Mouse (Mus musculus) cerebellum, adult 11 months (tissue): ENCODE data around the gene Slc51a.
"Not testable (repeated sequence)": the region's sequence is repeated elsewhere in the genome, so short reads cannot be mapped to it uniquely, and the experiment has no call there.

Source experiments
- DNase-seq: peaks from one replicate; pipeline ENCODE4 v3.0.0; 2022

The Slc51a gene

GRCm38 (mm10) chr16:32464908-32465307, 22.8 kb downstream of the Slc51a start:
- no peak for DNase-seq

GRCm38 (mm10) chr16:32463426-32463825, 24.3 kb downstream of the Slc51a start:
- no peak for DNase-seq

GRCm38 (mm10) chr16:32462950-32463349, 24.7 kb downstream of the Slc51a start:
- DNase-seq, result no peak

GRCm38 (mm10) chr16:32461713-32462112, 26.0 kb downstream of the Slc51a start:
- no peak for DNase-seq

DNA sequence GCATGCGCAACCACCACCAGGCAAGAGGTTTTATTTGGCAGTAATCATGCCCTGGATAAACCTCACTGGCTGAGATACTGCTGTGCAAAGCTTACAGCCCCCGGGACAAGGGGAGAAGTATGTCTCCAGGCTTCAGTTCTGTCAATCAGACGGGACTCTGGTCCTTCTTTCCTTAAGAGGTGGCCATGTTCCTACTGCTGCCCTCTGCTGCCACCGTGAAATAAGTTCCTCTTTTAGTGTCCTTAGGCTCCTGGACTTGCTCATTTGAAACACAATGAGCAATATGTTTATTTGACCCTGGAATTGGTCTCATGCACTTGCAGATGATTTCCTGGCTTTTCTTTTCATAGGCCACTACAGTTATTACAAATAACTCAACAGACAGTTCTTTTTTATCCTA, 27.2 kb downstream of the Slc51a start:
- DNase-seq, result no peak

GRCm38 (mm10) chr16:32457589-32458386, 29.9 kb downstream of the Slc51a start:
- DNase-seq, result peak; percentile 42

DNA sequence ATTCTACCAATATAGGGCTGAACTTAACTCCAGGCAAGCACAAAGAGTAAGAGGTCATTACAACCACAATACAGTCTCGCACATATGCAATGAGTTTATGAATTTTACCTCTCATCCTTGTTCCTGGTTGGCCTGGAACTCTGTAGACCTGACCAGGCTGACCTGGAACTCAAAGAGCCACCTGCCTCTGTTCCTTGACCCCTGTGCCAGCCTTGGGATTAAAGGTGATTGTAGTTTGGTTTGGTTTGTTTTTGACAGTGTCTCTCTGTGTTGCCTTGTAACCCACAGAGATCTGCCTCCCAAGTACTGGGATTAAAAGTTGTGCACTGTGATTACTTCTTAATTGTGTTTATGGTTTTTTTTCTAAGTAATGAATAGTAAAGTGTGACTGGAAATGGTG, 30.9 kb downstream of the Slc51a start:
- DNase-seq, result no peak

GRCm38 (mm10) chr16:32456086-32456485, 31.6 kb downstream of the Slc51a start:
- no peak for DNase-seq

DNA sequence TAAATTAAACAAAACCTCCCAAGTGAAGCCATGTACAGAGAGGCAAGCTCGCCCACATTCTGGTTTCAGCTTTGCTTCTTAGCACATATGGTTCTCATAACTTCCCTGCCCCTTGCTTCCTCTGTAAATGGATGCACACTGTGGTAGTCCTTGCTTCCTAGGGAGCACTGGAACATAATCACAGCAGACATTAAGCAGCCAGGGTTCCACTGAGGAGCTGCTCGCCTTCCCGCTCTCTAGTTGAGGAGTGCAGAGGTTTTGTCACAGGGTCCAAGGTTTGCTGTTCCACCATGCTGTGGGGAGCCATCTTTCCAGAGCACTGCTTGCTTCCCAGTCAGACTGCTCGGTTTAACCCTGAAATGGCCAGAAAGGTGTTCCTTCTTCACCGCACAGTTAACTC, 33.0 kb downstream of the Slc51a start:
- DNase-seq, result no peak

GRCm38 (mm10) chr16:32453102-32453501, 34.6 kb downstream of the Slc51a start:
- DNase-seq, result no peak

GRCm38 (mm10) chr16:32450133-32450532, 37.5 kb downstream of the Slc51a start:
- DNase-seq, result no peak

GRCm38 (mm10) chr16:32449665-32450064, 38.0 kb downstream of the Slc51a start:
- no peak for DNase-seq

- no peak for DNase-seq
Observed at GRCm38 (mm10) chr16:32446563-32447138, 41.0 kb downstream of the Slc51a start.

DNA sequence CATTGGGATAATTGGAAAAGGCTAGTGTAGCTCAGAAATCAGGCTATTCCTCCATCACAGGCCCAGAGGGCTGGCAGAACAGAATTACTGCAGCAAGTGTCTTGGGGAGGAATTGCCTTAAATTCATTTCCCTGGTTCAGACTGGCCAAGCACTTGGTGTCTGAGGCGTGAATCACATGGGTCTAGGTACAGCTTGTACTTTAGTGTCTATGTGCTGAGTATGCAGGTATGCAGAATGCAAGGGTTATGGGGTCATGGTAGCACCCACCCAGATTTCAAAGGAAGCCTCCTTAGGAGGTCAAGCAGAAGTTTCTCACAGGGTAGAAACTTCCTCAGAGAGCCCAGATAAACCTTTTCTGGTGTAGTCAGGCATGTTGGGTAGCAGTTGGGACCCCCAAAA, 42.1 kb downstream of the Slc51a start:
- DNase-seq, result no peak

DNA sequence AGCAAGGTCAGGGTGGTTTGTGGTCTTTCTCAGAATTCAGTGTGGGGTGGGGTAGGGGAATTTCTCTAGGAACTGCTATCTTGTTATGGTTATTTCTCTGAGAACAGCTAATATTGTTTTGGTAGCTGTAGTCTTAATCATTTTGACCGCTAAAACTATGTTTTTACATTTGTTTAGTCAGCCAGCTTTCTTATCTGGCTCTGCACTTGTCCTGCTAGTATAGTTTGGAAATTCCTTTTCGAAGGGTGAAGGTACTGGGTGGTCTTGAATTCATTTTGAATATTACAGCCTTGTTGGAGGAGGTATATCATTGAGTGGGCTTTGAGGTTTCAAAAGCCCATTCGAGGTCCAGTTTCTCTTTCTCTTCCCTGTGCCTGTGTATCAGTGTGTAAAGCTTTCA, 43.1 kb downstream of the Slc51a start:
- not testable (repeated sequence) for DNase-seq

DNA sequence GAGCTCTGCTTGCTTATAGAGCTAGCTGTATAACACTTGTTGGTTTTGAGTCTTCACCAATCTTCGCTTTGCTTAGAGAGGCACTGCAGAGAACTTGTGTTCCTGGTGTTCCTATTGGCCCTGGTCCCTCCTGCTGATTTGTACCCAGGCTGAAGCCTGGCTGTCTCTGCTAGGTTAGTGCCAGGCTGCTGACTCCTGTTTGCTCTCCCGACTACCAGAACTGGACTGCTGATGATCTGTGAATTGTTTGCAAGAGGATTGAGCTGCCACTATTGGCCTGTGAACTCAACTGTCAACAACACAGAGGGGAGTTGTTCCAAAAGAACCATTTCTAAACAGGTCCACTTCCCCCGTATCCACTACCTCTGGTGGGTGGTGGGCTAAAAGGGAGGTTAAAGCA, 46.2 kb downstream of the Slc51a start:
- no peak for DNase-seq

GRCm38 (mm10) chr16:32437266-32437665, 50.4 kb downstream of the Slc51a start:
- DNase-seq, result no peak

DNA sequence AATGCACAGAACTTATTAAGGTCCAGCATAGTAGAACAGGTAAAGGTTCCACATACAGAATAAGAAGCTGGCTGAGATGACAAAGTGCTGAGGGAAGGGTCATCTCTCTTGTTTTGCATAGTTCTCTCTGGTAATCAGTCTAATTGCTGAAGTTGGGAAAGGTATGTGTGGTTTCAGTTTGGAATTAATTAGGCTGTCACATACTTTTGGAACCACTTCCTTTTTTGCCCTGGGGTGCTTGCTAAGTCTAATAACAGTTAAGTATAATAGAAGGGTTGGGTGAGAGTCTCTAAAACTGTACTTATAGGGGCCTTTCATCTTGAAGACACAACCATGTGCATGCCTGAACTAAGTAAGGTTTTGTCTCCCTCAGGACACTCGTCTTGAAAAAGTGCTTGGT, 51.0 kb downstream of the Slc51a start:
- DNase-seq, result no peak

DNA sequence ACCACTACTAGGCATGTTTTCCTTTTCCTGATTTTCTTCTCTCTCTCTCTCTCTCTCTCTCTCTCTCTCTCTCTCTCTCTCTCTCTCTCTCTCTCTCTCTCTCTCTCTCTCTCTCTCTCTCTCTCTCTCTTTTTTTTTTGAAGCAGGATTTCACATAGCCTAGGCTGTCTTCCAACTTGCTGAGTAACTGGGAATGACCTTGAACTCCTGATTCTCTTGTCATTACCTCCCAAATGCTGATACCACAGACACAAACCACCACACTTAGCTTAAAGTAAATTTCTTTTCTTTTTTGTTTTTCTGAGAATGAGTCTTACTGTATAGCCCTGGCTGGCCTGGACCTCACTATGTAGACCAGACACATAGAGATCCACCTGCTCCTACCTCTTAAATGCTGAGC, 53.0 kb downstream of the Slc51a start:
- no peak for DNase-seq

GRCm38 (mm10) chr16:32434066-32434465, 53.6 kb downstream of the Slc51a start:
- no peak for DNase-seq

DNA sequence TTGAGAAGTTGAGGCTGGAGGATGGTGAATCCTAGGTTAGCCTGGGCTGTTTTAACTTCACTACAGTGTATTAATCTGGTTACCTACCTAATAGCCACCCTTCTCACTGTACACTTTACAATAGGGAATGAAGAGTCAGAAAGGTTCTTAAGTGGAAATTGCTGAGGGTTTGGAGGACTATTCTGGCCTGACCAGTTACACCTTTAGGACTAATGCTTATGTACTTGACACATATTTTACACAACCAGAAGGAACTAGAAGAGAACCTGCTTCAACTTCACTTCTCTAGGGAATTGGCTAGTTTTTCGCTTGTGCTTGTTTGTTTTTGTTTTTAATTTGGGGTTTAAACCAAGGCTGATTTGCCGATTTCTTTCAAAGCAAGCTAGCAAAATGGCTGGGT, 54.5 kb downstream of the Slc51a start:
- no peak for DNase-seq

- no peak for DNase-seq
Observed at GRCm38 (mm10) chr16:32431926-32432325, 55.8 kb downstream of the Slc51a start.

GRCm38 (mm10) chr16:32431047-32431591, 56.6 kb downstream of the Slc51a start:
- DNase-seq, result no peak

GRCm38 (mm10) chr16:32430474-32431046, 57.1 kb downstream of the Slc51a start, which contains the start of gene Pcyt1a:
Gene Pcyt1a, plus strand, starts transcription at chr16:32430921.
- peak; percentile 85 for DNase-seq
